Mouse (Mus musculus) embryonic fibroblast, embryonic 13.5 days (primary cell): Measurements from ENCODE around the gene Tor1aip2.

Experiments
- CTCF ChIP-seq: IDR thresholded peaks from 2 replicates; pipeline ENCODE4 v1.5.1; 2011; ENCODE audit warnings: mild to moderate bottlenecking, control low read depth, low read length, moderate library complexity, borderline replicate concordance; ENCODE audit not compliant: insufficient read depth
- POLR2A ChIP-seq: IDR thresholded peaks from 2 replicates; pipeline ENCODE4 v1.6.1; 2011; ENCODE audit warnings: low read depth, mild to moderate bottlenecking, control low read depth, low read length, moderate library complexity

GRCm38 (mm10) chr1:156043027-156043426 lies 7.8 kb downstream of the Tor1aip2 start:
- no peak for TF ChIP-seq CTCF
- TF ChIP-seq POLR2A: no peak
